Mouse (Mus musculus) liver, embryonic 14 days (tissue): Measurements from ENCODE around the gene Dip2c. TPM values are rescaled to one million over a fixed set of nuclear protein-coding genes. Genes with fewer than 3 reads are reported as not detected.

Experiments used
- polyA plus RNA-seq: library from polyadenylated mRNA; depleted of rRNA; stranded (reverse); fragments of >200 nt; gene quantifications from 2 replicates; pipeline ENCODE4 v1.2.3, GENCODE M21; 2012; rRNA removed

Dip2c gene
- 0.63 and 0.65 TPM in 2 replicates for polyA plus RNA-seq

DNA sequence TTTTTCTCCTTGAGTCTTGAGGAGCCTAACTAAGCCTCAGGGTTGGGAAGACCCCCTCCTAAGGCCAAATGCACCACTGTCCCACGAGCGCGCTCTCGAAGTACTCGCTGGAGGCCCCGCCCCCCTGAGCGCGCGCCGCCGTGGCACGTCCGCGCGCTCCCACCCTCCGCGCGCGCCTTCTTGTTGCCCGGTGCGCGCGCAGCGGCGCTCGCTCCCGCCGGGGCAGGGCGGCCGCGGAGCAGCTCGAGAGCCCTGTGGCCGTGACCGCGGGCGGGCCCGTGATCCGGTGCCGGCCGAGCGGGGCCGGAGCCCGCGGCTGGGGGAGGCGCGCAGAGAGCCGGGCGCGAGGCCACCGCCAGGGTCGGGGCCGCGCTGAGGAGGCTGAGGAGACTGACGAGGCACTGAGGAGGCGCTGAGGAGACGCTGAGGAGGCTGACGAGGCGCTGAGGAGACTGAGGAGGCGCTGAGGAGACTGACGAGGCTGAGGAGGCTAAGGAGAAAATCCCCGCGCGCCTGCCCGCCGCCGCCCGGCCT is at the start of gene Dip2c:
Gene Dip2c, plus strand, starts transcription at position 207 of the 534 bp plus-strand sequence.

Other genes starting within 250 kb of the Dip2c start
- gene Larp4b, start 182.6 kb upstream of the Dip2c start, polyA plus RNA-seq = 15.9 and 19.7 TPM in 2 replicates